Mouse (Mus musculus) WW6 (cell line): ENCODE results near the gene Prkag2.

Experiments
- DNase-seq: peaks from one replicate; pipeline ENCODE4 v3.0.0-alpha.2; 2013; ENCODE audit warnings: low read depth, low spot score

The Prkag2 gene

DNA sequence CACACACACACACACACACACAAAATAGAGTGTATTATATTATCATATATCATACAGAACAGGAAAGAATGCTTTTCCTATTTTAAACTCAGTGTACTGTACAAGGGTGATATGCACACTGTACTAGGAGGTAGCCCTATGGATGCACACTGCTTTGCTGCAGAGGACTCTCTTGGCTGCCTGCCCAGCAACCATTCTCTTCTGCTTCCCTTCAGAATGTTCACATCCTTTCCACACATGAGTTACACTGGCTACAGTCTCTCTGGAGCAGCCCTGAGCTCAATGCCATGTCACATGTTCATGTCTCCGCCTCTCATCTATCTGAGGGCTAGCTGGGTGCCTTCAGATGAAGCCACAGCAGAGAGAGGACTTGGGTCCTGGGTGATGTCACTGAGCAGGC is 181.3 kb downstream of the Prkag2 start:
- no peak for DNase-seq

DNA sequence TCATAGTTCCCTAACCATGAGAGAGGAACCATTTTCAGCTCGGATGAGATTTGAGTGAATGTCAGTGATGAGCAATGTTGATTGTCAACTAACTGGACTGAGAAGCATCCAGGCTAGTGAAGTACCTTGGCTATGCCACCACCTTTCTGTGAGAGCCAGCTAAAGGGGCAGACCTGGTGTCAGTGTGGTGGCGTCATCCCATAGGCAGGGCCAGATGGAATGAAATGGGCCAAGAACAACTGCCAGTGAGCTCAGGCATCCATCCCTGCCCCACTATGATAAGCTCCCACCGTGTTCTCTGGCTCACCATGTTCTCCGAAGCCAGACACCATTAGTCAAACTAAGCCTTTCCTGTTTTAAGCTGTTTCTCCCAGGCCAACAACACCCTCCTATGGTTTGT is 183.9 kb downstream of the Prkag2 start:
- no peak for DNase-seq

DNA sequence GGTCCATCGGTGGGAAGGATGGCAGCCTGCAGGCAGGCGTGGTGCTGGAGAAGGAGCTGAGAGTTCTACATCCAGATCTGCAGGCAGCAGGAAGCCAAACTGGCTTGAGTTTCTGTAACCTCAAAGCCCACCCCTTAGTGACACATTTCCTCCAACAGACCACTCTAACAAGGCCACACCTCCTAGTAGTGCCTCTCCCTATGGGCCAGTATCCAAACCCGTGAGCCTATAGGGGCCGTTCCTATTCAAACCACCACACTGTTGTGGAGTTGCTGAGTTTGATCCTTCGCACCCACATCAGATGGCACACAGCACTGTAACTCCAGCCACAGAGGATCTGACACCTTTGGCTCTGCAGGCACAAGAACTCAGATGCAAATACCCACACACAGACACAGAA is 185.3 kb downstream of the Prkag2 start:
- no peak for DNase-seq

DNA sequence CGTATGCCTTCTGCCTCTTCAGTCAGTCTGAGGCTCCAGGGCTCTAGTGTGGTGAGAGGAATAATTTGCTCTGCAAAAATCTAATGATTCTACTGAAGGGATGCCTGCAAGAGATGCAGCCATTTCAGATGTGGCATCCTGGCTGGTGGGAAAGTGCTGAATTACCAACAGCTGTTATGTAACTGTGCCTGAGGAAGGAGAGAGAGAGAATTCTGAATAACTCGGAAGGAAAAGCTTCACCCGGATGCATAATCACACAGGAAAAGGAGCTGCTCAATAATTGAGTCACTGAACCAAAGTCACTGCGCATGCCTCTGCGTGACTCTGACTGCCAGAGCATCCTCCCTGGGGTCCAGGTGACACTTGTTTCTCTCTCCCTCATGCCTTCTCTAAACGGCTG is 186.8 kb downstream of the Prkag2 start:
- no peak for DNase-seq

DNA sequence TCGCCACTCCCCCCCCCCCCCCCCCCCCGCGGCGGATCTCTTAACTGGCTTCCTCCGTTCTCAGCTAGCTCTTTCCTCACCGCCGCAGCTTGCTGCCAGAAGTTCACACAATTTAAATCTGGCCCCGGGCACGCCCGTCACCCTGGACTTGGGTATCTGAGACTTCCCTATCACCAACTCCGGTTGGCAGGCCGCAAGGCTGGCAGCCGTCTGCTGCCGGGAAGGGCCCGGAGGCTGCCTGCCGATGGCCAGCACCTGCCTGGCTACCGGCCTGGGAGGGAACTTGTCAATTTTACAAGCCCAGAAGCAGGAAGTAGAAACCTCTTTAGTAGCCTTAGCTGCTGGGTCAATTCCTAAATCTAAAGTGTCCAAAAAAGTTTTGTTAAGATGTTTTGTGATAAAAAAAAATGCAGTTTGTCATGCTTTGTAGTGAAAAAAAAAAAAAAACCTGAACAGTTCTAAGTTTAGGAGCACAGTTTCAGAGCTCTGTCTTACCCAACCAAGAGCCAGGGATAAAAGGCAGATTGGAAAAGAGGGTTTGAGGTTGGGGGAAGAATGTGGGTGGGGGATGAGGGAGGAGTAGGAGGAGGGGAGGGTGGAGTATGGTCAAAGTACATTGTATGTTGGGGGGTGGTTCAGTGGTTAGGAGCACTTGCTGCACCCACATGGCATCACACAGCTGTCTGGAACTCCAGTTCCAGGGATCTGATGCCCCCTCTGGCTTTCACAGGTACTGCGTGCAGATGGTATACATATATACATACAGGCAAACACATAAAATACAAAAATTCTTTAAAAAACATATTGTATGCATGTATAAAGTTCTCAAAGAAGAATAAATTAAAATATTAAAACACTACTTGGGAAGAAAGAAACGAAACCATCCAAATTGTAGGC is 191.4 kb downstream of the Prkag2 start:
- DNase-seq, result peak; percentile 53

DNA sequence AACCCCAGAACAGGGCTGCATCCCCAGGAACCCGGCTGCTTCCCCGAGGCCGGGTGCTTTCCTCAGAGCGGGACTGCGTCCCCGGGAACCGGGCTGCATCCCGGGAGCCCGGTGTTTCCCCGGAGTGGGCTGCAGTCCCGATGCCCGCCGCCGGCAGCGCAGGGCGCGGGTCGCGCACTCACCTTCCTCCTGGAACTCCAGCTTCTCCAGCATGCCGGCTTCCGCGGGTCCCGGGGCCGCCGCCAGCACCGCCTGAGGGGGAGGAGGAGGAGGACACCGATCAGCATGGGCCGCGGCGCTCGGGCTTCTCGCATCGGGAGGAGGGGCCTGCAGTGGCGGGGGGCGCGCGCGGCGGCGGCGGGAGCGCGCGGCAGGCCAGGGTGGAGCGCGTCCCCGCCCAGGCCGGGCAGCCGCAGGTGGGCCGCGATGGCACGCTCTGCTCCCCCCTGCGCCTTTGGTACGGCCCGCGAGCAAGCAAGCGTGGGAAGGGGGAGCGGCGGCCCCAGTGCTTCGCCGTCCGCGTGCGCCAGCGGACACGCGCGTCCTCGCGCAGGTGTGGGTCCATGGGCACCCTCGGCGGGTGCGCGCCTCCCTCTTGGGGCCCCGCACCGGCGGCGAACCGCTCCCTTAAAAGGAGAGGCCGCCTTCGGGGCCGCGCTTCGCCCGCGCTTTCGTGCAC is 192.2 kb downstream of the Prkag2 start:
- peak; percentile 67 for DNase-seq

DNA sequence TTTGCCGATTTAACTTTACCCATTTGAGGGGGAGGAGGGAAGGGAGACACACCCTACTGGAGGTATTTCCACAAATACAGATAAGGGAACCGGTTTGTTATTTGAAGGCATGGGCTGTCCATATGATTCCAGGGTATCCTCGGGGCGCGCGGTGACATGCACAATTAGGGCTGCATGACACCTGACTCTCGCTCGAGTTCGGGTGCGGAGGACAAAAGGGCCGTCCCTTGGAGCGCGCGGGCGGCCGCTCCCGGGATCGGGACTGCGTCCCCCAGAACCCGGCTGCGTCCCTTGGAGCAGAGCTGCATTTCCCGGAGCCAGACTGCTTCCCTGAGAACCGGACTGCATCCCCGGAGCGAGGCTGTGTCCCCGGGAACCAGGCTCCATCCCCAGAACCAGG is 192.7 kb downstream of the Prkag2 start:
- no peak for DNase-seq

DNA sequence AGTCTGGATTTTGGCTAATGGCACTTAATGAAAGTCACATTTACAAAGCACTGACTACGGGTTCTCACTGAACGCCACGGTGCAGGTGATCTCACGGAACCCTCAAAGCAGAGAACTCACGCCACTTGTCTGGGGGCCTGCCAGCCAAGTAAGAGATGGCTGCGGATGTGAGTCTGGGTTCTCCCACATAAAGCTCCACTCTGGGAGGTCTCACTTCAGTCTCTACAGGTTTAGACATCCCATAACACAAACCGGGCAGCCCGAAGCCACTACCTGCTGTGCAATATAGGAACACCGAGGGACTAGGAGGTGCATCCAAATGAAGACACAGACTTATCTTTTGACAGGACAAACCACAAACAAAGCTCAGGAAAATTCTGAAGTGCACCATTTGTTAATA is 193.6 kb downstream of the Prkag2 start:
- DNase-seq, result no peak

DNA sequence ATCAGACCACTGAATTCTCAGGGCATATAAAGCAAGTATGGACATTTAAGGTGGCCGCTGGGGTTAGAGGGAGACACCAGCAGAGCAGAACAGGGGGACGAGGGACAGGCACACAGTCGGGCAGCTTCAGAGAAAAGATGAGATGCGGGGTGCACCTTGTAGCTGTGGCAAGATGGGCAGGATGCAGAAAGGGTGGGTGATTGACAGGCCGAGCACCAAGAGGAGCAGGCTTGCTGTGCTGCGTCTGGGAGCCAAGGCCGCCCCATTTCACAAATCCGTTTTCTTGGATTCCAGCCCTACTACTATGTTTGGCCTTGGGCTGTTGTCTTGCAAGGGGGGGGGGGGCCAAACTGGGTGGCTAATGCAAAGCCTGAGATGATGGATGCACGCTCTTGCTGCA is 195.5 kb downstream of the Prkag2 start:
- DNase-seq, result no peak

DNA sequence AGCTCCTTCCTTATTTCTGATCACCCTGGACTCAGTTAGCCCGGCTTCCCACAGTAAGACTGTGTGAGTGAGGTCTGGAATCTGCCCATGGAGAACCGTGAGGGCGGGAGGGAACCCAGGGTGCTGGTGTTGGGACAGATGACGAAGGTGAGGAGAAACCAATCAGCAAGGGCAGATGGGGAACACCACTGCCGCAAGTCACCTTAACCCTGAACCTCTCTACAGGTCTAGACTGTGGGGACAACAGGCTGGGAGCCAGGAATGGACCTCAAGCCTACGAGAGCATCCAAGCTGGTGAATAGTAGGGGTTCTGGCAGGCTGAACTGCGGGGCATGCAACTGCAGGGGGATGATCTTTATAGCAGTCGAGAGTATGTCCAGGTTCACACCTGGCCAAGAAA is 196.0 kb downstream of the Prkag2 start:
- DNase-seq, result no peak

DNA sequence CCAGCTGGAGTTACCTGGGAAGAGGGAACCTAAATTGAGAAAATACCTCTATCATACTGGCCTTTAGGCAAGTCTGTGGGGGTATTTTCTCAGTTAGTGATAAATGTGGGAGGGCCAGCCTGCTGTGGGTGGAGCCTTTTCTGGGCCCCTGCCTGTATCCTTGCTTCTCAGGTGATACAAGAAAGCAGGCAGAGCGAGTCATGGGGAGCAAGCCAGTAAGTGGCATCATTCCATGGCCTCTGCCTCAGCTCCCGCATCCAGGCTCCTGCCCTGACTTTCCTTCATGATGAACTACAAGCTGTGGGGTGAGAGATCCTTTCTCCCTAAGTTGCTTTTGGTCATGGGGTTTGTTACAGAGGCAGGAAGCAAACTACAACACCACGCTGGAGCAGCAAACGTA is 196.4 kb downstream of the Prkag2 start:
- no peak for DNase-seq

DNA sequence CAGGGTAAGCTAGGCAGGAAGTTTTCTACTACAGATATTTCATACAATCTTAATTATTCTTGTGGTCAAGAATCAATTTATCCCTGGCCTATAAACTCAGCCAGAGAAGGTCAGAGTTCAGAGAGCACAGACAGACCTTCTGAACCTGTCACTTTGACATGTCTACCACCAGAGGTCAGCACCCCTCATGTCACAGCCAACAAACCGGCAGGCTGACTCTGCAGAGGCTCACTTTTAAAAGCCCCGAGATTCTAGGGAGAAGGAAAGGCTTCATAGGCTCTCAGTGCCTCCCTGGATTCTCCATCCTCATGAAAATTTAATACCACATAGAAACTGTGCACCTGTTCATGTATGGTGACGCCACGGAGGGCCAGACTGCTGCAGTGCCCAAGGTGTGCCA is 197.6 kb downstream of the Prkag2 start:
- peak; percentile 29 for DNase-seq

DNA sequence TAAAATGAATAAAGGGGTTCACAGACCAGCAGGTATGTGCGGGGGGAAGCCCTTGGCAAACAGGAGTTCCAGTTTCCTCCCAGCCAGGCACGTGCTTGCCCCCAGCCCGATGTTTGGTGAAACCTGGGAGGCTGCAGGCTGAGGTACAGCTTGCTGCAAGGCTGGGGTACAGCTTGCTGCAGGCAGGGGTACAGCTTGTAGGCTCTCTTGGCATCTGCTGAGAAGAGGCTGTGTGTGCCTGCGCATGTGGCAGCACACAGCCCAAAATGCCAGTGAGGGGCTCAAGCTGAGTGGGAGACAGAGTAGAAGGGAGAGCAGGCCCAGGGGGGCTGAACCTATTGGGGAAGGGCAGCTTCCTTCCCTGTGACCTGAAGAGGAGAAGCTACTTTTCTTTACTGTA is 204.8 kb downstream of the Prkag2 start:
- no peak for DNase-seq

DNA sequence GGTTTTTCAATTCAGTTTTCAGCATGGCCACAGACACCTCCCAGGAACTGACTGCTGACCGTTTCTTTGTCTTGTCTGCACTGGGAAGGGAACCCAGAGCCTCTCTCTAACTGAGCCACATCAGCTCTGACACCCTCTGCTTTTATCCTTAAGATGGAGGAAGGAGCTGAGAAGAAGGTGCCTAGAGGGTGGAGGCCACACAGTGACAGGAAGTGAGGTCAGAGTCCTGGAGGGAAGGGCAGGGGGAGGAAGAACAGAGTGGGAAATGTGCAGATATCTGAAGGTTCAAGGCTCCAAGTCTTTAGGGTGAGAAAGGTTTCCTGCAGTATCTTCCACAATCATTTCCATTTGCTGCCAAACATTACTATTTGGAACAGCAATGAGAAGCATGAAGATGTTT is 205.6 kb downstream of the Prkag2 start:
- no peak for DNase-seq

DNA sequence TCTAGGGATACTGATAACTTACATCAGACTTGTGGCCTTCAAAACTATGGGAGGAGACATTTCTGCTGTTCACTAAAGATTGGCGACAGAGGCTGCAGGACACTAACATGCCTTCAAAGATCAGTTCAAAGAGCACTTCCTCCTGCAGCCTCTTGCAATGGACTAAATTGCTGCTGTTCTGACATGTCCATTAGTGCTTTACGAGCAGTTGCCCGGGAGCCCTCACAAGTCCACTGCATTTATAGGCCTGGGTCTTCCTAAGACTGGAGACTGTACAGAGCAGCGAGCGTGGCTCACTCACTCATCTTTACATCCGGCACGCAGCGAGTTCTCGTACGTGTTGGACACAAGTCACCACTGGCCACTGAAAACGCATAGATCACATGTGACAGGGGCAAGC is 208.0 kb downstream of the Prkag2 start:
- no peak for DNase-seq

DNA sequence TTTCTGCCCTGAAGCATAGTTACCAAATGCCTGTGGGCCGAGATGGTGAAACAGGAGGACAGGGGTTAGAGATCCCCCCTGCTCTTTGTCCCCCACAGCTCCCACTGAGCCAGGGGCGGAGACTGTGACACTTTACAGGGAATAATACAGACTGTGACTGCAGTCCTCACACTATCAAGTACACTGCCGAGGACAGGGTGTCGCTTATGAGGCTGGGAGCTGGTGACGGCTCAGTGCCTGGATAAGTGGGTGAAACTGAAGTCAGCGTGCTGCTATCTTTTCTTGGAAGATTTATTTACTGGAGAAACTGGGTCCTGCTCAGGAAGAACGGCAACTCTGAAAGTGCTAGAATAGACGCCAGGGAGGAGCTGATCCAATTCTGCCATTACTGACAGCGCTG is 210.6 kb downstream of the Prkag2 start:
- no peak for DNase-seq

DNA sequence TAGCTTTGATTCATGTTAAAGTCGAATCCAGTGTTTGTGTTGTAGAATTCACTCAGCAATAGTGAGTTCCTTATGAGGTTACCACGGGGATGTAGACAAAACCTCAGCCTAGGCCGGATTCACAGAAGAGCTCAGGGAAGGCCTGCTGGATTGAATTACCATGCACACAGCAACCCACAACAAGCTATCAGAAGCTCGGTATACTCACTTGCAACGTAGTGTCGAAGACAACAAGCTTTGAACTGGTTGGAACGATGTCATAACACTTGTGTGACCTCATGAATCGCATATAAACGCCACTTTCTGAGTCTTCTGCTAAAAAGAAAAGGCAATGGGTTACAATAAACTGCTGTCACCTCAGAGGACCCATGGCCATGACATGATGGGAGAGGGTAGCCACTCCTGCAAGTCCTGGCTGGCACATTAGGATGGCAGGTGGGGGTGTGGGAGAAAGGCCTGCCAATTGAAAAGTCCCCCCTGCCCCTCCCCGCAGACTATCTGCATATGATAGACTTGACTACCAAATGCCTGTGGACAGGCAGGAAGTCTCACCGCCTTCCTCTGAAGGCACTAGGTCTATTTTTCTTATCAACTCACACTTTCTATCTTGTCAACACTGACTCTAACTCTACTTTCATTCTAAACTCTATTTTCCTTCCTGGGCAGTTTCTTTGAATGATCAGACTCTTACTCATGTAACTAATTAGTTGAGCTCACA is 211.4 kb downstream of the Prkag2 start:
- no peak for DNase-seq

DNA sequence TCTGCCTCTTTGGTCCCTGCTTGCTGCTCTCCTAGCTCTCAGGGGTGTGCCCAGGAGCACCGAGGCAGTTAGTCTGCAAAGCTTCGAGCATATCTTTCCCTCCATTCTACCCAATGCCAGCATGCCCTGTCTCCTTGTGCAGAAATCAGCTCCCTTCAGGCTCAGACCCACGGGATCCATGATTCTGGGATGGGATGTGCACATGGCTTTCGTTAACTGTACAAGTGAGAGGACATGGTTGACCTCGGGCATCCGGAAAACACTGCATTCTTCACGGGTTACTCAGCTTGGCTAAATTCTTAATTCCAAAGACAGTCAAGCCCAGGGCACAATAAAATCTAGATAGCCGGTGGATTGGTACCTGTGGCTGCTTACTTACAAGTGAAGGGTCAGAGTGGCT is 213.2 kb downstream of the Prkag2 start:
- no peak for DNase-seq

DNA sequence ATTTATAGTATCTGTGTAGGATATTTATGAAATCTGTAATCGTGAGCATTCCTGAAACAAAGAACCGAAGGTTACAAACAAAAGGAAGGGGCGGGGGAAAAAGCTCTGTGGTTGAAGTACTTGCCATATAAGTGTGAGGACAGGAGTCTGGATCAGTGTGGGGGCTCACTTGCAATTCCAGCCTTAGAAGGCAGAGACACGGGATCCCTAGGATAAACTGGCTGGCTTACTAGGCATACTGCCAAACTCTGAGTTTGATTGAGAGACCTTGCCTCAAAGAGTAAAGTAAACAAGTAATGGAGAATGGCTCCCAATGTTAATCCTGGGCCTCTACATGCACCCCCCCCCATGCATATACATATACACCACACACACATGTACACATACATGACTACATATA is 221.7 kb downstream of the Prkag2 start:
- DNase-seq, result no peak

DNA sequence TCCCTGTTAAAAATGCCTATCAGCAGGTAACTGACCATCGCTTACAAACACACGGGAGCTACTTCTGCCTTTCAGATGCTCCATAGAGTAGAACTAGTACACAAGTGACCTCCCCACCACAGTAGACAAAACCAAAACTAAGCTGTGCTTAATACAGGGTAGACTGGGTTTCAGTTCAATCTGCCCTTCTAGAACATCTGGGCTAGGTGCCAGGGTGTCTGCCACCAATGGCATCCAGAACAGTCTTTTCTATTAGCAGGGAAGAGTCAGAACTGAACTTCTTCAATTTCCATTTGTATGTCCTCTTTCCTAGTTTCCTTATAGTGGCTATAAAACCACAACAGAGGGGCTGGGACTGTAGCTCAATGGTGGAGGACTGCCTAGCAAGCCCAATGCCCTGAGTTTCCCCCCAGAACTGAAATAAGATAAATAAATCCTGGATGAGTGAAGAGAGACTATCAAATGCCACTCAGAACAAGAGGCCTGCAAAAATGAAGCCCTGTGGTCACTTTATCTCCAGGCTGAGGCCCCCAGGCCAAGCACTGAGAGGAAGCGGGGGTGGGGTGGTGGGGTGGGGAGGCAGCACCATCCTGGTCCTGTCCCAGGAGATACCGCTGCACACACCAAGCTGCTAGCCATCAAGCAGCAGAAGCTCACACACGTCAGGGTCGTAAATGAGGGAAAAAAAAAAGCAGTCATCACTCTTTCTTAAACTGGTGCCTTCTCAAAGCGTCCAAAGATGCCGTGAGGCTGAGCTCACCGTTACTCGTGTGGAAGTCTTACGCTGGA is 222.4 kb downstream of the Prkag2 start:
- DNase-seq, result no peak

DNA sequence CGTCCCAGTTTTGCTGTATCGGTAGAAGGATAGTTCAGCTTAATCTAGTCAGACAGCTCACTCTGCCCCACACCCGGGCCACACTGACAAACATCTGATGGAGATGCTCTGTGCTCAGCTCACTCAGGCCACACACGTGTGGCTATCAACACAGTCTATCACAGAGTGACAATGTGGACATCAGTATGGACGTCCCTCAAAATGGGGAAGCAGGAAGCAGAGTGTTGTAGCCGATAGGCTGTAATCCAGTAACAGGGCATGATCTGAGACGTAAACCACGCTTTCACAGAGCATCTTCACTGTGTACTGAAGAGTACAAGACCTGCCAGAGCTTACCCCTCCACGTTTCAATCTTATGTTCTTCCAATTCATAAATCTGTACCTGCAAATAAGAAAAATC is 223.8 kb downstream of the Prkag2 start:
- DNase-seq, result no peak

DNA sequence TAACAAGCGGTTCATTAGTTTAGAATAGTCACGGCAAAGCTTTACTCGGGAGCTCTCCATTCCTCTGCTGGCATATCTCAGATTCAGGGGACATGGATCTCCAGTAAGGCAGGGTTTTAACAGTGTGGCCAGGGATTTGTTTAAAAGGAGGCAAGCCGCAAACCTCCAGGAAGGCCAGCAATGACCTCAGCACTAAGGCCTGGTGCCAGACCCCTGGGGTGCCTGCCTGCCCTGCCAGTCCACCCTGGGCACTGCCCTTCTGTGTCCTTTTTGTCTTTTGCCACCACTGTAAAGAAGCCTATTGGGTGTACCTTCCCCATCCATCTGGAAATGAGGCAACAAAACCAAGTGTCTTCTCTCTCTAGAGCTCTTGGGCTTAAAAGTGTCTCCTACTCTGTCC is 226.3 kb downstream of the Prkag2 start:
- no peak for DNase-seq
